Mouse (Mus musculus): ENCODE measurements around the gene Chchd6.

DNA sequence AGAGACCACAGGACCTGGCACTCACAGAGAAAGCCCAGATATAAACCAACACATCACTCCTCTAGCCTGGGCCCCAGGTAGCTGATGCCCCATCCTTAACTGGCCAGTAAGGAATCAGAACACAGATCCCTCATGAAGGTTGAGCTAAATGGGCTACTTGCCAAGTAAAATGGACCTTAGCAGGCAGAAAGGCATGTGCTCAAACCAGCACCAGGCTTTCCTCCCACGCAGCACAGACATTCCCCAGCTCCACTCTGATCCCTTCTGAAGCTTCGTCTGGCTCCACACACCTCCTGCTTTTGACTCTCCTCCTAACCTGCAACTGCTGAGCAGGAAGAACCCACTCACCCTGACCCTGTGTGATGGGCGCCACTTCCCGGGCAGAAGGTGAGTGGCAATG lies 253.5 kb downstream of the Chchd6 start:
- TF ChIP-seq CTCF (IDR thresholded peaks at IDR 0.05 in 2 of 3, conservative IDR thresholded peaks at IDR 0.05 in 1 of 3; ENCODE audit: control insufficient read depth in 1 of 3, insufficient read depth in 1 of 3, low read depth in 2 of 3, low read length in 3 of 3, poor library complexity in 1 of 3, severe bottlenecking in 1 of 3): no peak
- TF ChIP-seq POLR2A (IDR thresholded peaks at IDR 0.05; ENCODE audit: control insufficient read depth in 1 of 2, insufficient read depth in 1 of 2, low read depth in 1 of 2, low read length in 2 of 2, poor library complexity in 1 of 2): no peak
- TF ChIP-seq ZC3H11A (IDR thresholded peaks at IDR 0.05; ENCODE audit: low read depth, low read length): no peak
- TF ChIP-seq ETS1 (IDR thresholded peaks at IDR 0.05; ENCODE audit: low read depth, low read length): no peak
- TF ChIP-seq SIN3A (IDR thresholded peaks at IDR 0.05; ENCODE audit: low read length): no peak

Data from MEL (cell line).